Mouse (Mus musculus) ovary, postnatal 14 days (tissue): ENCODE results near the gene Rcvrn.

Source experiments
- DNase-seq: peaks from one replicate; pipeline ENCODE4 v3.0.0; 2022; ENCODE audit warnings: low spot score

The Rcvrn gene

DNA sequence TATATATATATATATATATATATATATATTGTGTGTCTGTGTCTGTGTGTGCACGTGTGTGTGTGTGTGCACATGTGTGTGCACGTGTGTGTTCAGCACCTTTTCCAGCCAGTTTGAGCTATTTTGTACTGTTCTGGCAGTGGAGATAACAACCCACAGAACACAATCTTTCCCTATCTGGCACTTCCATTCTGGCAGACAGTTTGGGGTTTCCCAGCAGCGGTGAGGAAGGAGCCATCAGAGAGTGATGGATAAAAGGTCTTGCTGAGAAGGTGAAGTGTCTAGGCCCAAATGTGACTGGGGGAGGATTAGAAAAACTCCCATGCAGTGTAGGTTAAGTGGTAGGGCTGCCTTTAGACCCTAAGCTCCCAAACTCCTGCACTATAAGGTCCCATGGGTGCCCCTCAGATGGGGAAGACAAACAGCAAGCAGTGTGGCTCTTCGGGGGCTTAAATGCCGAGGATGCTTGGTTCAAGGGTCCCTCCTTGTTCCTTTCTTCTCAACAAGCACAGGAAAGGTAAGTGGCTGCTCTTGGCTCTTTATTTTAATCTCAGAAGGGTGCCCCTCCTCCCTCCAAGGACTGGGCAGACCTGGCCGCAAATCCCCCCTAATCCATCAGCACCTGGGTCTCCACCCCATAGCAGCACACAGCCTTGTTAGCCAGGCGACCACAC is at the start of gene Rcvrn:
Gene Rcvrn, plus strand, starts transcription at position 624 of the 674 bp plus-strand sequence.
- no peak for DNase-seq

DNA sequence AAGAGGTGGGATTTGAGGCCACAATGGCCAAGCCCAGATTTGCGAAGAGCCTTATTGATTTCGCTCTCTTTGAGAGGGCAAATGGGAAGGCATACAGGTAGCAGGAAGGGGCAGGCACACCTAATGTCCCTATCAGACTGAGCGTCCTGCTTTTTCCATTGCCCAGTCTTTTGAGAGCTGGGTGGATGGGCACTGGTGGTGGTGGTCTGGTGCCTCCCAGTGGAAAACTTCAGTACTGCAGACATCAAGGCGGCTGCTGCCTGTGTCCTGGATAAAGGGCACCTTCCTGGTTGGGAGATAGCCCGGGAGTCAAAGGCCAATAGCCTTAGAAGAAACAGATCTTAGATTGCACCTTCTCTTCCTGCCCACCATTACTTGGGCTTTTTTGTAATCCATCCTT is 47.4 kb upstream of the Rcvrn start:
- peak; percentile 74 for DNase-seq

DNA sequence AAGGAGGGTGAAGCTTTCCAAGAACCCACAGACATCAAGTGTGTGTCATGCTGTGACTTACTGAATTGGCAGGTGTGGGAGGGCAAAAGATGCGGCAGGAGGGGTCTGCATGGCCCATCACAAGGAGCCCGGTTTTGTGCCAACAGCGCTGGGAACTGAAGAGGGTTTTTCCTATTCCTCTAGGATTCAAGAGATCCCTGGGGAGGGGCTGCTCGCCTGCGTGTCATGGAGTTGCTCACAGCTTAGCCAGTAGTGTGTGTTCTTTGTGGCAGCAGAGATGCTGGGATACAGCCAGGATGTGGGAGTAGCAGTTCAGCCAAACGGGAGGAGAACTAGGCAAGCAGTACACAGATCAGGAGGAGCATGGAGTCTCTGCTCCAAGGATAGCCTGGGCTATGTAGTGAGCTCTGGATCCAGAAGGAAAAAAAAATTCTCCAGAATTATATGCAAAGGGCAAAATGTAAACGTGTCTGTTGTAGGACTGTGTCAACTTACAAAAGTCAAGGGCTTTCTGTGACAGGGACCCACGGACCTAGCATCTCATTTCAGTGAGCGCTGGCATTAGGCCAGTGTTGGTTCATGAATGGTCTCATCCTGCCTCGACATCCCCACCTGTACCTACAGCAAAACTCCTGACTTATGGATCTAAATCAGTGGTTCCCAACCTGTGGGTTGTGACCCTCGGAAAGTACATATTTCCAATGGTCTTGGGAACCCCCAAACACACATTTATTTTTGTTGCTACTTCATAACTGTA is 46.3 kb upstream of the Rcvrn start:
- peak; percentile 13 for DNase-seq

GRCm38 (mm10) chr11:67649971-67650707 is 45.0 kb upstream of the Rcvrn start:
- DNase-seq, result no peak

- DNase-seq, result no peak
Measured at GRCm38 (mm10) chr11:67651731-67652130, 43.4 kb upstream of the Rcvrn start.

GRCm38 (mm10) chr11:67652194-67652892 is 42.8 kb upstream of the Rcvrn start:
- peak; percentile 21 for DNase-seq

- no peak for DNase-seq
Measured at GRCm38 (mm10) chr11:67652893-67653255, 42.3 kb upstream of the Rcvrn start.

GRCm38 (mm10) chr11:67653521-67654090 is 41.5 kb upstream of the Rcvrn start:
- DNase-seq, result no peak

DNA sequence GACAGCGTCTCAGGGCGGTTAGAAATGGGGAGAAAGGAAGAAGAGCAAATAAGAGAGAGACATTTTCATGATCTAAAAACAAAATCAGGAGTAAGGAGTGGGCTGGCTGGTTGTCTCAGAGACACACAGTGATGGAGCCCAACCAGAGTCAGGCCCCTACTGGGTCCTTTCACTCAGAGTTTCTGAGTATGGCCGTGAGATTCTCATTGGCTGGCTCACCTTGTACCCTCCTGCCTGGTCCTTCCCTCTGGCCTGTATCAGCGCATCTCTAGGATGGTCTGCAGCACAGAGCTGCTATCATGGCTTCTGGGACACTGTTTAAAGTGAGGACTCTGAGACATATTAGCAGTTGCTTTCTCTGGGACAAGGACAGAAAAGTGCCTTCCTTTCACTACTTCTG is 40.6 kb upstream of the Rcvrn start:
- DNase-seq, result no peak

DNA sequence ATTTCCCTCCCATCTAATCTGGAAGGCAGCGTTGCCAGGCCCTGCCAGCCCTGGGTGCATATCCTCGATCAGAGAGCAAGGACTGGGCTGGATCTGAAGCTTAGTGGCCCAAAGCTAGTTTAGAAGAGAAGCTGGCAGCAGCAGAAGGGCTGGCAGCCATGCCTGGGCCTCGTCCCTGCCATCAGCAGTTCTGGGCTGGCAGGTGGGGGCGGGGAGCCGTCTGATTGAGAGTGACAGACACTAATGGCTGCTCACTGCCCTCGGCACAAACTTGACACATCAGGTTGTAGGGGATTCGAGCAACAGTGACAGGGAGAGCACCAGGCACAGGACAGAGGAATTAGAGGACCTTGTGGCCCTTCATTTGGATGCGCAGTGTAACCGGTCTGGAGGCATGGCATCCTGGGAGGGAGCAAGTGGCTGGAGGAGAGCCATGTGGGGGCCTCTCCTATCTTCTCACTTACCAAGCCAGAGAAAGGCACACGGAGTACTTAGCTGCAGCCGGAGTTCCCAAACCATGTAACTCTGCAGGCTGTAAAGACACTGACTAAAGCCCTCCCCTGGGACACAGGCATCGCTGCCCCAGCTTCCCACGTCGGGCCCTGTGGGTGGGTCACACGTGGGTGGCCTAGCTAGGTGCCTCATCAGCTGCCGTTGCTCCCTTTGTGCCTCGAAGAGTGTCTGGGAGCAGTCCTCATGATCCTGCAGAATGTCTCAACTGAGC is 39.7 kb upstream of the Rcvrn start:
- no peak for DNase-seq

DNA sequence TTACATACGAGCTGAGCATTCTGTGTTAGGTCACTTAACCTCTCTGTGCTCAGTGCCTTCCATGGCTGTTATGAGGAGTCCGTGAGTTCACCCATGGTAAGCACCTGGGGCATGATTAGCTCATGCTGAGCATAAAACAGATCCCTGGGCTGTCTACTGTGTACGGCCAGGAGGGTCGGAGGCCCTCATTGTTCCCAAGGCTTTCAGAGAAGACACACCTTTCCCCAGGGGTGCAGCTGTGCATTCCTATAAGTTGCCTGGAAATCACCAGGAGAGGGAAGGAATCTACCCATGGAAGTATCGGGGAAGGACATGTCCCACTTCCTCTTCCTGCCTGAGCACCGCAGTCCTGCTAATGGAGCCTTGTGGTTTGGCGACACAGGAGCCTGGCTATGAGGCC is 38.8 kb upstream of the Rcvrn start:
- no peak for DNase-seq

DNA sequence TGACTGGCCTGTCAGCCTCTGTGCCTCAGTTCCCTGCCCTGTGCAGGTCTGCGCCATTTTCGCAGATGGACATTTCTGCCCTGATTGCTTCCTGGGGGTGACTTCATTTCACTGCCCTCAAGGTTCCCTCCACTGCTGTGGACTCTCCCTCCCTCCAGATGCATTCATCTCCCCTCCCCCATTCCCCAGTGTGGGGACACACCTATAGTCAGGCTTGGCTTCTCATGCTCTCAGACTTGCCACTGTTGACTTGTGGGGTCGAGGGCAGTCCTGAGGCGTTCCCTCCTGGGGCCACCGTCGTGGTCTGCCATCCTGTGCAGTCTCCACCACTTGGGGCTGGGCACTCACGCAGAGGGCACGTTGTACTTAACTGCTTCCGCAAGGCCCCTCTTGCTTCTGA is 38.3 kb upstream of the Rcvrn start:
- no peak for DNase-seq

GRCm38 (mm10) chr11:67657685-67658382 is 37.3 kb upstream of the Rcvrn start:
- peak; percentile 40 for DNase-seq

DNA sequence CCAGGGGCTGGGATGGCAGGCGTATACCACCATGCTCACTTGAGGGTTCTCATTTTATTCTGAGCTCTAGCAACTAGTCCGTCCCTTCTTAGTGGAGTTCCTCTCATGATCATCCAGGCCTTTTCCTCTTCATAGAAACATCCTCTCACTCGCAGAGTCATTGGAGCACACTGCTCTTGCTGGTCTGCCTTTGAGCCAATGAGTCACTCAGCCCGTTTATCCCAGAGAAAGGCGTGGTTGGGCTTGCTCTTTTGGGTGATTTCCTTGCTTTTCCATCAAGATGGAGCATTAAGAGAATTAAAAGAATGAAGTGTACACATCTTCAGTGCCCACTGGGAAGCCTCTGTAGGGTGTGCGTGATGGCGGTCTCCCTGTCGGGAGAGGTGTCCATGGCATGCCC is 33.7 kb upstream of the Rcvrn start:
- no peak for DNase-seq

DNA sequence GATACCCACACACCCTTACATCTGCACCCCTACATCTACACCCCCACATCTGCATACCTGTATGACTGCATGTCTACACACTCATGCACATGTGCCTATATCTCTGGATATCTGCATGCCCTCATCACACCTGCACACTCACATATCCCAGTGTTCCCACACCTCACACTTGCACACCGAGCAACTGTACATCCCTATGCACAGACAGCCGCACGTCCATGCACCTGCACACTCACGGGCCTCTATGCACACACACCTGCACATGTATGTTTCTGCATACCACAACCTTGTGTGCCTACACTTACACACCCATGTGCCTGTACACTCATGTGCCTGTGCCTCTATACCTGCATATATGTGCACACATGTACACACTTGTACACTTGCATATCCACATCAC is 31.7 kb upstream of the Rcvrn start:
- DNase-seq, result no peak

- no peak for DNase-seq
Measured at GRCm38 (mm10) chr11:67664261-67664660, 30.9 kb upstream of the Rcvrn start.

DNA sequence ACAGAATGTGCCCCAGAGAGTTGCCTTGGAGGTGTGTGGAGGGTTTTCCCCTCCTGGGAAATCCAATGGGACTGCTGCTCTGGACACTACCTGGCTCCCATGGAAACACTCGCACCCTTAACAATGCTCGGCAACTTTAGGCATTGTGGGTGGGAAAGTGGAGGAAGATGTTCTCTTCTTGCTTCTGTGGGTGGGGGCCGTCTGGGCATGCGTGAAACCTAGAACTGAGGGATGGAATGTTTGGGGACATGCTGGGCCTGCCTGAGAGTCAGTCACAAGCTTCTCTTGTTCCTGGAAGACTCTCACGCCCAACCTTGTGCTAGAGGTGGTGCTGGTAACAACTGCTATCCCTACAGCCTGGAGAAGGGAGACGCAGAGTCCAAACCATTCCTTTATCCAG is 30.2 kb upstream of the Rcvrn start:
- DNase-seq, result no peak

DNA sequence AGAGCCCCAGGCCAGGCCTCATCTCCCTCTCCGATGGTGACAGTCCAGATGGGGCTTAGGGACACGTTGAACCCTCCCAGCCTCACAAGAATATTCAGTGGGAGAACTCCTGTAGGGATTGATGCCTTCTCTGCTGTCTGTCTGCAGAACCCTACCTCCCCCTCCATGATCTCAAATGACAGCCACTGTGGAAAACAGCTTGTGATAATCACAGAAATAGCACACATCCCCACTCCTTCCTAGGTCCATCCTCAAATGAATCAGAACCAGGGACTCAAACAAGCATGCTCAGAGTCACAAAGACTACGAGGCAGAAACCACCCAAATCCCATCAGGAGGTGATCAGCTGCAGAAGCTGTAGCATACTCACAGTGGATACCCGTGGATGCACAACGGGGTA is 29.0 kb upstream of the Rcvrn start:
- no peak for DNase-seq

DNA sequence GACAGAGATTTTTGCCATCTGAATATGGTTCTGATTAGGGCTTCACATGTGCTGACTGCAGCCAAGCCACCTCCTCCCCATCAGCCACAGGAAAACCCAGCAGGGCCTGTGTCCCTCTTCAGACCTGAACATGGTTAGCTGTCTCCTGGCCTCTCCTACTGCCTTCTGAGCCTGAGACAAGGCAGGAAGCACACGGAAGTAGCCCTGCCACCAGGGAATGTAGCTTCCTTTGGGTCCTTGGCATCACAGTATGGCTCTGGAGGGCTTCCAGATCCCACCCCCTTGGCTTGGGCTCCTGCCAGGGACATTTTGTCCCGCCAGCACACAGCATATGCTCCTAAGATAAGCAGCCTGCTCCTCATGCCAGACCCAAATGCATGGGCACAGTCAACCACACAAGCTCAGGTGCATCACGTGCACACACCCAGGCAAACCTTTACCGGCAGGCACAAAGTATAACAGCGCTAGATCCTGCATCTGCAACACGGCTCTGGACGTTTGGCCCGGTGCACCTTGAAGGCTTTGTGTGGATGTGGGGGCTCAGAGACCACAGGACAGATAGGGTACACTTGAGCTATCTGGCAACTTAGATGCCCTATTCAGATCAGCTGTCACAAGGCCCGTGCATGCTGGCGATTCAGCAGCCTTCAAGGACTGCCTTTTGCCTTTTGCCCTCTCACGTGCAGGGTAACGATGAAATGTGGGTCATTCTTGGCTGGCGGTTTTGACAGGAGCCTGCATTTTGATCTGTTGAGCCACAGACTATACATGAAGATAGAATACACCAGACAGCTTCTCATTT is 27.4 kb upstream of the Rcvrn start:
- peak; percentile 27 for DNase-seq

DNA sequence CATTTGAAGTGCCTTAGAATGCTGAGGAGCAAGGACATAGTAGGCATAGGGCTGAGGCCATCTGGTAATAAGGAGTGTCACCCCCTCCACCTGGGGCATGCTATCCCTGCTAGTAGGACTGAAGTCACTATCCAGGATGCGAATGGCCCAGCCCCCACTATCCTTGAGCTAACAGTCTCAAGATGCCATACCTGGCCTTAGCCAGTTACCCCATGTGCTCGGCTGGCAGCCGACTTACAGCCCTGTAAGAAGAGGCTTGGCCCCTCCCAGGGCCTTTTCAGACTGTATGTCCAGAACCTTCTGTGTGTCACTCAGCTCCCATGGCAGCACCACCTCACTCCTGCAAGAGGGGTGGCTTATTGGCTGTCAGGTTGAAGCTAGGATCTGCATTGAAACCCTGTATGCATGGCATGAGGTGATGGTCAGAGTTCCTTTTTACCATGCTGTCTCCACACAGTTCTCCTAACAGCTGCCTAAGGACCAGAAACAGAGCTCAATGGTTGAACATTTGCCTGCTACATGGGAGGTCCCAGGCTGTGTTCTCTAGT is 26.6 kb upstream of the Rcvrn start:
- DNase-seq, result no peak
